Comparison of ENCODE assay signal across 8 mouse cellular contexts in the genomic region with DNA sequence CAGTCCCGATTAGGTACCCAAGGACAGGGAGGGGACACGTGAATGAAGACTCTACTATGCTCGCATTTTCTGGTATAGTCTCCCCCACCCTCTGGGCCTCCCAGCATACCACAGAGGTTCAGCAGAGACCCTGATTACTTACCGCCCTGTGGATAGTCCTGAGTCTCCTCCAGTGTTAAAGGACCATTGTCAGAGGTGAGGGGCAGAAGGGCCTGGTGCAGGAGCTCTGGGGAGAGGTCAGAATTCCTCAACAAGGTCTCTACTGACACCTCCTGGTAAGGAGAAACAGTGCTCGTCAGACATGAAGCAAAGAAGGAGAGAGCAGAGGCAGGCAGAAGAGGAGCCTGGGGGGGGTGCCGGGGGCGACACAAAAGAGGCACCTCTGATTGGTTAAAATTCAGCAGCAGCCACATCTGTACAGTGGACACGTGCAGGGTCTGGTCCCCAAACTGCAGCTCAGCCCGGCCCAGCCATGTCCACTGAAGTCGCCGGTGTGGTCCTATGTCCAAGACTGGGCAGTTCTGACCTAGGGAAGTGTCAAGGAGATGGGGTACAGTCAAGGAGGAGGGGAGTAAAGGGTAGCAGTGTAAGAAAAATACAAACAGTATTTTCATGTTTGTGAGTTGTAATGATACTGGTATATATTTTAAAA. TPM values are rescaled to one million over a fixed set of nuclear protein-coding genes. Genes with fewer than 3 reads are reported as not detected.
A peak's percentile ranks its signal among the peaks of the same experiment; 100 is the strongest.
DNase-seq lines count a peak whose midpoint lies in the region; ATAC-seq lines count a peak whose summit lies in the region.

No protein-coding gene starts in this region.

- no peaks in the 10 kb centered on the region for H3K4me1 ChIP-seq in heart, embryonic 14.5 days (ENCODE audit: control insufficient read depth in 2 of 2, insufficient read depth in 2 of 2, low read length in 2 of 2)
- no peaks in the 10 kb centered on the region for H3K4me1 ChIP-seq in heart, embryonic 10.5 days
- no peaks in the 10 kb centered on the region for H3K4me1 ChIP-seq in embryonic facial prominence, embryonic 14.5 days (ENCODE audit: control insufficient read depth, insufficient read depth, low read length)
- H3K4me1 ChIP-seq in liver, embryonic 11.5 days (replicated peaks; ENCODE audit: control insufficient read depth, insufficient read depth, low read length) = no peaks in the 10 kb centered on the region

- peaks cover 3% of the 10 kb centered on the region; the same call in 1 of the 2 replicates for H3K36me3 ChIP-seq in heart, embryonic 14.5 days (ENCODE audit: control insufficient read depth, insufficient read depth, low read length)
- 0 out of 2 replicates have a peak, but pooled peaks cover 4% of the 10 kb centered on the region for H3K36me3 ChIP-seq in heart, embryonic 10.5 days
- H3K36me3 ChIP-seq in embryonic facial prominence, embryonic 14.5 days (ENCODE audit: control insufficient read depth, insufficient read depth, low read length) = peaks cover 14% of the 10 kb centered on the region; the same call in 1 of the 2 replicates
- H3K36me3 ChIP-seq in liver, embryonic 11.5 days (ENCODE audit: control insufficient read depth, insufficient read depth, low read length) = no peaks in the 10 kb centered on the region

- 0 out of 2 replicates have a peak, but pooled peaks have one; percentile 35 for ATAC-seq in heart, embryonic 14.5 days (ENCODE audit: insufficient number of reproducible peaks, insufficient read depth, low FRiP score, low read depth)
- peak; percentile 50 for ATAC-seq in embryonic facial prominence, embryonic 14.5 days (ENCODE audit: low read depth)
- 0 out of 2 replicates have a peak, but pooled peaks have one; percentile 5 for ATAC-seq in liver, embryonic 11.5 days (replicated peaks; ENCODE audit: low FRiP score)

- H3K9me3 ChIP-seq in heart, embryonic 14.5 days (ENCODE audit: control insufficient read depth, low read length) = no peaks in the 10 kb centered on the region
- H3K9me3 ChIP-seq in heart, embryonic 10.5 days = no peaks in the 10 kb centered on the region
- no peaks in the 10 kb centered on the region for H3K9me3 ChIP-seq in embryonic facial prominence, embryonic 14.5 days (ENCODE audit: control insufficient read depth, low read length)
- H3K9me3 ChIP-seq in liver, embryonic 11.5 days (ENCODE audit: control insufficient read depth, low read length) = no peaks in the 10 kb centered on the region

- H3K27ac ChIP-seq in heart, embryonic 14.5 days (replicated peaks in 1 of 2; ENCODE audit: control insufficient read depth in 1 of 2, insufficient read depth in 1 of 2, low read depth in 2 of 2, low read length in 2 of 2) = no peak overlapping the region
- no peak overlapping the region for H3K27ac ChIP-seq in heart, embryonic 10.5 days
- no peak overlapping the region for H3K27ac ChIP-seq in embryonic facial prominence, embryonic 14.5 days (replicated peaks; ENCODE audit: low read depth, low read length)
- no peak overlapping the region for H3K27ac ChIP-seq in liver, embryonic 11.5 days (ENCODE audit: low read depth, low read length)

- no peak overlapping the region for H3K9ac ChIP-seq in heart, embryonic 14.5 days (ENCODE audit: low read length)
- no peak overlapping the region for H3K9ac ChIP-seq in embryonic facial prominence, embryonic 14.5 days (ENCODE audit: low read depth, low read length)
- H3K9ac ChIP-seq in liver, embryonic 11.5 days (ENCODE audit: low read depth, low read length) = no peak overlapping the region

- no peak for DNase-seq in heart, embryonic 10.5 days (ENCODE audit: low spot score)
- peak; percentile 40 for DNase-seq in A20 (ENCODE audit: low read depth, low spot score)
- DNase-seq in embryonic facial prominence, embryonic 14.5 days (ENCODE audit: low spot score) = peak; percentile 36
- no peak for DNase-seq in liver, embryonic 11.5 days (ENCODE audit: low spot score)
- DNase-seq in urinary bladder, postnatal 4 days (ENCODE audit: low spot score in 2 of 2) = no peak
- no peak for DNase-seq in right cerebral cortex, postnatal 25 days
- no peak for DNase-seq in urinary bladder, postnatal 25 days (ENCODE audit: low spot score)

- no peak overlapping the region for H3K4me2 ChIP-seq in heart, embryonic 14.5 days (ENCODE audit: low read length)
- no peak overlapping the region for H3K4me2 ChIP-seq in embryonic facial prominence, embryonic 14.5 days (ENCODE audit: low read depth, low read length)
- H3K4me2 ChIP-seq in liver, embryonic 11.5 days = no peak overlapping the region

- H3K27me3 ChIP-seq in heart, embryonic 14.5 days (ENCODE audit: control insufficient read depth, insufficient read depth, low read length) = no peaks in the 10 kb centered on the region
- no peaks in the 10 kb centered on the region for H3K27me3 ChIP-seq in heart, embryonic 10.5 days (ENCODE audit: insufficient read depth, poor library complexity, severe bottlenecking)
- no peaks in the 10 kb centered on the region for H3K27me3 ChIP-seq in embryonic facial prominence, embryonic 14.5 days (replicated peaks; ENCODE audit: control insufficient read depth, insufficient read depth, low read length)
- H3K27me3 ChIP-seq in liver, embryonic 11.5 days (replicated peaks; ENCODE audit: control insufficient read depth, insufficient read depth, low read length) = no peaks in the 10 kb centered on the region

- 54% methylated on average over 11 of the region's 11 CpGs for WGBS in heart, embryonic 14.5 days
- 50% methylated on average over 11 of the region's 11 CpGs for WGBS in heart, embryonic 10.5 days
- 41% methylated on average over 11 of the region's 11 CpGs for WGBS in embryonic facial prominence, embryonic 14.5 days
- 58% methylated on average over 11 of the region's 11 CpGs for WGBS in liver, embryonic 11.5 days

- no peak overlapping the region for H3K4me3 ChIP-seq in heart, embryonic 14.5 days (ENCODE audit: control insufficient read depth in 1 of 2, insufficient read depth in 1 of 2, low read depth in 1 of 2, low read length in 2 of 2)
- no peak overlapping the region for H3K4me3 ChIP-seq in heart, embryonic 10.5 days
- H3K4me3 ChIP-seq in embryonic facial prominence, embryonic 14.5 days (ENCODE audit: low read depth, low read length) = no peak overlapping the region
- H3K4me3 ChIP-seq in liver, embryonic 11.5 days (ENCODE audit: low read depth, low read length) = no peak overlapping the region

RNA-seq across cellular contexts. Expression of gene Dnph1, which starts 14.7 kb away (rescaled TPM):
- polyA plus RNA-seq in heart, embryonic 14.5 days (2014; fragmentation: Nextera tagmentation; extraction: Ambion mirVana) = 25.8 and 26.4 TPM in 2 replicates
- polyA plus RNA-seq in heart, embryonic 10.5 days (2016; fragmentation: Nextera tagmentation; extraction: Ambion mirVana) = 36.5 and 52.8 TPM in 2 replicates
- 34.5 and 36.9 TPM in 2 replicates for polyA plus RNA-seq in embryonic facial prominence, embryonic 14.5 days (2014; fragmentation: Nextera tagmentation; extraction: Ambion mirVana)
- polyA plus RNA-seq in liver, embryonic 11.5 days (2014; fragmentation: Nextera tagmentation; extraction: Ambion mirVana) = 63.6 and 65.0 TPM in 2 replicates

RNA-seq across cellular contexts. Expression of gene Ttbk1, which starts 23.7 kb away (rescaled TPM):
- 0.16 and 0.18 TPM in 2 replicates for polyA plus RNA-seq in heart, embryonic 14.5 days (2014; fragmentation: Nextera tagmentation; extraction: Ambion mirVana)
- 0.09 and 0.14 TPM in 2 replicates for polyA plus RNA-seq in heart, embryonic 10.5 days (2016; fragmentation: Nextera tagmentation; extraction: Ambion mirVana)
- polyA plus RNA-seq in embryonic facial prominence, embryonic 14.5 days (2014; fragmentation: Nextera tagmentation; extraction: Ambion mirVana) = 0.46 and 0.61 TPM in 2 replicates
- 0.03 and 0.07 TPM in 2 replicates for polyA plus RNA-seq in liver, embryonic 11.5 days (2014; fragmentation: Nextera tagmentation; extraction: Ambion mirVana)

RNA-seq across cellular contexts. Expression of gene Cul9, which starts 35.0 kb away (rescaled TPM):
- 4.6 and 5.1 TPM in 2 replicates for polyA plus RNA-seq in heart, embryonic 14.5 days (2014; fragmentation: Nextera tagmentation; extraction: Ambion mirVana)
- polyA plus RNA-seq in heart, embryonic 10.5 days (2016; fragmentation: Nextera tagmentation; extraction: Ambion mirVana) = 4.8 and 5.3 TPM in 2 replicates
- polyA plus RNA-seq in embryonic facial prominence, embryonic 14.5 days (2014; fragmentation: Nextera tagmentation; extraction: Ambion mirVana) = 5.5 and 6.0 TPM in 2 replicates
- 1.1 and 1.2 TPM in 2 replicates for polyA plus RNA-seq in liver, embryonic 11.5 days (2014; fragmentation: Nextera tagmentation; extraction: Ambion mirVana)

RNA-seq across cellular contexts. Expression of gene Srf, which starts 44.8 kb away (rescaled TPM):
- 15.6 and 17.8 TPM in 2 replicates for polyA plus RNA-seq in heart, embryonic 14.5 days (2014; fragmentation: Nextera tagmentation; extraction: Ambion mirVana)
- 10.9 and 15.7 TPM in 2 replicates for polyA plus RNA-seq in heart, embryonic 10.5 days (2016; fragmentation: Nextera tagmentation; extraction: Ambion mirVana)
- 10.5 and 14.0 TPM in 2 replicates for polyA plus RNA-seq in embryonic facial prominence, embryonic 14.5 days (2014; fragmentation: Nextera tagmentation; extraction: Ambion mirVana)
- polyA plus RNA-seq in liver, embryonic 11.5 days (2014; fragmentation: Nextera tagmentation; extraction: Ambion mirVana) = 5.6 and 9.2 TPM in 2 replicates

Comparison
In these comparisons a context has a peak if more than half of its experiments do, and no peak if none do; other contexts are left out.
1. DNase-seq: peak in A20 (single experiment) and embryonic facial prominence, embryonic 14.5 days (single experiment); none in heart, embryonic 10.5 days (single experiment), liver, embryonic 11.5 days (single experiment), urinary bladder, postnatal 4 days (0 of 2), right cerebral cortex, postnatal 25 days (single experiment) and urinary bladder, postnatal 25 days (single experiment).
2. Peak in every context shown above with its lines, with median percentiles within 50 percentile points of each other: ATAC-seq.